Mouse (Mus musculus) ZHBTc4 (cell line): ENCODE results near the gene Ankrd63.

Experiments used
- DNase-seq: peaks from one replicate; pipeline ENCODE4 v3.0.0-alpha.2; 2011; ENCODE audit warnings: low read depth, low spot score

Gene Ankrd63

DNA sequence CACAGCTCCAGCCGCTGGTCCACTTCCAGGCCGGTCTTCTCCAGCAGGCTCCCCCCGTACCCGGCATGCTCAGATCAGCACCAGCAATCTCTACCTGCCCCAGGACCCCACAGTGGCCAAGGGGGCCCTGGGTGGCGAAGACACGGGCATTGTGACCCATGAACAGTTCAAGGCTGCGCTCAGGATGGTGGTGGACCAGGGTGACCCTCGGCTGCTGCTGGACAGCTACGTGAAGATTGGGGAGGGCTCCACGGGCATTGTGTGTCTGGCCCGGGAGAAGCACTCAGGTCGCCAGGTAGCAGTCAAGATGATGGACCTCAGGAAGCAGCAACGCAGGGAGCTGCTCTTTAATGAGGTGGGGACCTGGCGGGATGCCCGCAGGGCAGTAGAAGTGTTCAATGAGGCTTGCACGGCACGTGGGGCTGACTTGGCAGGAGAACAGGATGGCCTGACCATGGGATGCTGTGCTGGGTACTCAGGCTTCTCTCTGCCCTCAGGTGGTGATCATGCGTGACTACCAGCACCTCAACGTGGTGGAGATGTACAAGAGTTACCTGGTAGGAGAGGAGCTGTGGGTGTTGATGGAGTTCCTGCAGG, 10.3 kb downstream of the Ankrd63 start:
- DNase-seq, result no peak

DNA sequence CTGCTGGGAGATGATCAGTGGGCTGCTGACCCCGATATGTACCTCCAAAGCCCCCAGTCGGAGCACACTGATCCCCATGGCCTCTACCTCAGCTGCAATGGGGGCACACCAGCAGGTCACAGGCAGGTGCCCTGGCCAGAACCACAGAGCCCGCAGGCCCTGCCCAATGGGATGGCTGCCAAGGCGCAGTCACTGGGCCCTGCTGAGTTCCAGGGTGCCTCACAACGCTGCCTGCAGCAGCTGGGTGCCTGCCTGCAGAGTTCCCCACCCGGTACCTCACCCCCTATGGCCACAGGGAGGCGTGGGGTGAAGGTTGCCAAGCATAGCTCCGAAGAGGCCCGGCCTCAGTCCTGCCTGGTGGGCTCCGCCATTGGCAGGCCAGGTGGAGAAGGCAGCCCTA, 13.9 kb downstream of the Ankrd63 start:
- DNase-seq, result no peak

DNA sequence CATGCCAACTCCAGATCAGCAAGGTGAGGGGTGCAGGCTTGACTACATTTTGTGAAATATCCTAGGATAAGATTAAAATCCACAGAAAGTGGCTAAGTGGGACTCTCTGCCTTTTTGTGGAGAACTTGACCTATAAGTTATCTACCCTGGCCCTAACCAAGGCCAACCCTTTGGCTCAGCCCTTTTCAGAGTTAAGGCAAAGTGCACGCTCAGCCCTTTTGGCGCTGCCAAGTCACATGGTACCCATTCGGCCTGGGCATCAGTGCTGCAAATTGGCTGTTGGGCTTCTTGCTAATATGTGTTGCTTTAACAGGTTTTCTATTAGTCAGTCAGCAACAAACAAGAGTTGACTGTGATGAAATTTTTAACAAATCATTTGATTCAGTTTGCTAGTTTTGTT, 16.0 kb downstream of the Ankrd63 start:
- no peak for DNase-seq

DNA sequence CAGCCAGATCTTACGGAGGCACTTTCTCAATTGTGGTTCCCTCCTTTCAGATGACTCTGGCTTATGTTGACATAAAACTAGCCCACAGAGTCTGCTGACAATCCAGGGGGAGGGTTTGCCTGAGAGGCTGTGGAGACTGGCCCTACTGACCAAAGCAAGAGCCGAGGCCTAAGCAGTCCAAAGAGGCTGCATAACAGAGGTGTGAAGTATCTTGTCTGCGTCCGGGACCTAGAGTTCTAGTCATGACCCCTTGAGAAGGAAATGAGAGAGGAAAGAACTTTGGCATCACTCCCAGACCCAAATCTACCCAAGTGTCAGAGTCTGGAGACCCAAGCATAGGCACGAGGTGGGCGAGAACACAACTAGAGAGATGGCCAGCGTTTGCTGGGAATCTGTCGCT, 17.1 kb downstream of the Ankrd63 start:
- DNase-seq, result no peak

DNA sequence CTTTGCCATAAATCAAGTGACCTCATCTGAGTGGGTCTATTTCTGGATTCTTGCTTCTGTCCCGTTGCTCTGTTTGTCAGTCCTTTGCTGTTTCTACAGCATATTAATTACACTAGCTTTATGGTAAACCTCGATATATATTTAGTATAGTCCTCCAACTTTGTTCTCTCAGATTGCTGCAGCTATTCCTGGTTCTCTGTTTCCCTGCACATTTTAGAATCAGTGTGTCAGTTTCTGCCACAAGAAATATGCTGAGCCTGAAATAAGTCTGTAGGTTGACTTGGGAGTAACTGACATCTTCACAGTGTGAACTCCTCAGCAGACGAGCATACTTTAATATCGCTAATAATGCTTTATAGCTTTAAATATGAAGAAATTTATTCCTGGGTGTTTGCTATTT, 18.7 kb downstream of the Ankrd63 start:
- DNase-seq, result no peak

DNA sequence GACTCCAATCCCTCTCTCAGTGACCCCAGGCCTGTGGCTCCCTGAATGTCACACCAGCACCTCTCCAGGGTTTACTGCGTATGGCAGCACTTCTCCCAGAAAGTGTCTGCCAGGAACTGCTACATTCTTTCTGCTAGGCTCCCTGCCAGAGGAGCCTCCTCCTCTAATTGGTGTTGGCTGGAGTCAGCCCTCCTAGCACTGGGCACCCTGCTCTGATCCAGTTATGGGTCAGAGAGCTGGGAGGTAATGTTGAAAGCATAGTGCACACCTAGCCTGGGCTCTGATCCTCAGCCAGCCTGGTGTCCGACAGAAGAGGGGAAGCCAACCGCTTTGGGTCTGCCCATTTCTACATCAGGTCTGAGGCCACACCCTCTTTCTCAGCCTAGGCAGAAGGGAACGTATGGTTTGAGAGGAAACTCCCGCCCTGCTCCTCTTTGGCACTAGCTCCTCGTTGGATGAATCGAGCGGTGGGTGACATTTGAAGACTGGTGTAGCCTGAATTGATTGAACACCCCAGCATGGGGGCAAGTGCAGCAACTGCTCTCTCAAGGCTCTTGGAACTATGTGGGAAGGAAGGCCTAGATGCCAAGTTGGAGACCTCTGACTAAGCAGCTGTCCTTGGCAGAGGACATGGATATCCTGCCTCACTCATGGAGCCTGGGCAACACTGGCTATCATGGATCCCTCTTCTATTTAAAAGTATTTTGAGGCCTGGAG, 21.1 kb downstream of the Ankrd63 start:
- no peak for DNase-seq

DNA sequence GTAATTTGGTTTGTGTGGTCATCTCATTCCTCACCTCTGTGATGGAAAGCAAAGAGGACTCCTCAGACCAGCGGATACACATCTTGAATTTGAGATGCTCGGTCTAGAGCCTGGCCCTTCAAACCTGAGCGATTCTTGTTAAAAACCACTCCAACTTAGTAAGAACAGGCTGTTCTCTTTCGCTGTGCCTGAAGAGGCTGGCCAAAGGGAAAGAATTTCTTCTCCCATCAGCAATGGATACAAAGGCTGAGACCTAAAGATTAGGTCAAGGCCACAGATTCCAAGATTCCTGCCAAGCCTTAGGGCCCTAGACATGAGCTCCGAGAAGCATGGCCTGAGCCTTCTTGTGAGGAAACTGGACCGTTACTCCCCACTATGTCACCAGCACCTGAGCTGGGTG, 22.8 kb downstream of the Ankrd63 start:
- no peak for DNase-seq

DNA sequence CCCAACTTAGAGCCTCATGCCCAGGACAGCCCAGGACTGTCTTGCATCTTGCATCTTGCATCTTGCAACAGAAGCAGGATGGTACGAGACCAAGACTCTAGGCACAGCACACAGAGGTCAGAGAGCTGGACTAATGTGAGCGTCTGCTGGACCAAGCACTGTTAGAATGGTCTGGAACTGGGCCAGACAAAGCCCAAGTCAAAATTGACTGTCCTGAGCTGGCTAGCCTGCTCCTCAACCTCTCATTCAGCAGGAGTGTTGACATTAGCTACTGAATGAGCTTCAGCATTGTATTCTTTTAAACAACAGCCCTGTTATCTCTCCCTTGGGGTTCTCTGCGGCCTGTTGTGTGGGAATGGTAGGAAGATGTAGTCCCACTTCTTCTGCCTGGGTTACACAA, 24.2 kb downstream of the Ankrd63 start:
- DNase-seq, result no peak

DNA sequence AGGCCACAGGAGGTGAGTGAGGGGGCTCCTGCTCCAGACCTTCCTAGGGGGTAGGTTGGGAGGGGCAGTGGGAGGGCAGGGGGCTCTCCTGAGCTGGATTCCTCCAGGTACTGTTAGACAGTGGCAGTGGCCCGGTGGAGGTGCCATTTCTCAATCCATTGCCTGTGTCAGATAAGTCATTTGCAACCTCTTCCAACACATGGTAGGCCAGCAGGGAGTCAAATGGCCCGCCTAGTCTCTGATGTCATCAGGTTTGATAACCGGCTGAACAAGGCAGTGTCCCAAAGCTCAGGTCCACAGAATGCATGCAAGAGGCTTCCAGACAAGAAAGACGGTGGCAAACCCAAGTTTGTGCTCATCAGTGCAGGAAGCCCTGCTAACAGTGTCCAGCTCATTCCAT, 25.9 kb downstream of the Ankrd63 start:
- no peak for DNase-seq

DNA sequence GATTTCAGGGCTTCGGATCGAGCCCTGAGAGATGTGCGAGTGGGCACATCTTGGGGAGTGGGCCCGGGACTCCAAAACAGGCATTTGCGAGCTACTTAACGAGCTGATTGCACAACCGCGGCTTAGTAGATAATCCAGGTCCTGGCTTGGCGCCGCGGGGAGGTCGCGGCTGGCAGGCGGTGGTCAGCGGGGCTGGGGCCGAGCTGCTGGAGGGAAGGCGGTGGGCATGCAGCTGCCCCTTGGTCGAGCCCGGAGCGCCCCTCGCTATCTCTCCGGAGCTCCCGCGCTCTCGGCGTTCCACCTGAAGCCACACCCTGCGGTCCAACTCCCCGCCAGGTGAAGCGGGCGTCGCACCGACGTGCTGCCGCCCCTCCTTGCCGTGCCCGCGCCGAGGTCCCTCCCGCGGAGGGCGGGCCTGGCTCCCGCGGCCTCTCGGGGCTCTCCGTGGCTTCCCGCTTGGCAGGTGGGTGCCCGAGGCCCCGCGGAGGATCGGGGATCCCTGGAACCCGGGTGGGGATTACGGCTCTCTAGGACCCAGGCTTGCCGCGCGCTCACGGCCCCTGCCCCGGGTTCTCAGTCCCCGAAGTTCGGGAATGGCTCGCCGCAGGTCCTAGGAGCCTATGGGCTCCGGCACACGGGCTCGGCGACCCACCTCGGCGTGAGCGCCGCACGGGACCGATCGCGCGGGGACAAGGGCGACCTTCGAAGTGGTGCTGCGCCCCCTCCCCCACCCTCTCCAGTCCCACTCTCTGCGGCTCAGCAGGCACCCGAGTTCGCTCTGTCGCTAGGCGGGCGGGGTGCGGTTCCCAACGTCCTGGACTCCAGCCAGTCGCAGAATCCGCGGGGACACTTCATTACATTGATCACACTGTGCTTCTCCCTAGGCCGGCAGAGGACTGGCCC, 26.7 kb downstream of the Ankrd63 start:
- peak; percentile 78 for DNase-seq

DNA sequence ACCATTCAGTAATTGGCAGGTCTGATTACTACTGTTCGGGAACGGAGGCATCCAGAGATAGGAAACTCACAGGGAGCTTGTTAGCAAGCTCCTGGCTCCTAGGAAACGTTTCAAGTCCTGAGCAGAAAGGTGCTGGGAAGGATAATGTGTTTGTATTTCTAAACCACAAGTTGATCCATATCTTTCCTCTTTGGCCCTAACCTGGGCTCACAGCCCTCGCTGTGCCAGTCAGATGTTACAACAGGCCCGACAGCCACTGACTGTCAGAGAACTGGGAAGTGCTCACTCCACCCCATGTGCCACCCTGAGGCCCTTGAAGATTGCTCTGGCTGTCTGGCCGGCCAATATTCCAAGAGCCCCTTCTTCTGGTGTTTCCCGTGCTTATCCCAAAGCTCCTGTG, 29.3 kb downstream of the Ankrd63 start:
- DNase-seq, result no peak

DNA sequence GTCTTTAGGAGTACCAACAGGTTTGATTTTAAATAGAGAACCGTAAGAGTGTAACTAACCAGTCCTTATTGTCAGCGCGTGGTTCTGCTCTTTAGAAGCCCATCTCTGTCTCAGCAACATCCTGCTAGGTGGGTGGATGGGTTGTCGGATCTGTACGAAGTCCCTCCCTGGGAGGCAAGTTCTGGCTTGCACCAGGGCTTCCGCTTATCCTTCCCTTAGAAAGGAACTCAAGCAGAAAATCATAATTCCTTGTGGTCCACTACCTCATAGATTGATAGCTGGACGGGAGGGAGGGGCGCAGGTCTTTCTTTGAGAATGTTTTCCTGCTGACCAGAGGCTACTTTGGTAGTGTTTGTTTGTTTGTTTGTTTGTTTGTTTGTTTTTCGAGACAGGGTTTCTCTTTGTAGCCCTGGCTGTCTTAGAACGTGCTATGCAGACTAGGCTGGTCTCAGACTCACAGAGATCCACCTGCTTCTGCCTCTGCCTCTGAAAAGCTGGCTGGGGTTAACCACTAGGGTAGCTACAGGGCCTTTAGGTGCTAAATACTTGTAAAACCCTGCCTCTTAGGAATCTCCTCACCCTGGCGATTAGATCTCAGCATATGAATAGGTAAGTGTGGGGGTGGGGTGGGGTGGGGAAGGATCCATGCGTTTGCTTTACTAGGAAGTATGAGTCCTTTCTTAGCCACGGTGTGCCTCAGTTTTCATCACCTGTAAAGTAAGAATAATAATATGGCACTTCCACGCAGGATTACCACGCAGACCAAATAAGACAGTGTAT, 29.9 kb downstream of the Ankrd63 start:
- peak; percentile 76 for DNase-seq

DNA sequence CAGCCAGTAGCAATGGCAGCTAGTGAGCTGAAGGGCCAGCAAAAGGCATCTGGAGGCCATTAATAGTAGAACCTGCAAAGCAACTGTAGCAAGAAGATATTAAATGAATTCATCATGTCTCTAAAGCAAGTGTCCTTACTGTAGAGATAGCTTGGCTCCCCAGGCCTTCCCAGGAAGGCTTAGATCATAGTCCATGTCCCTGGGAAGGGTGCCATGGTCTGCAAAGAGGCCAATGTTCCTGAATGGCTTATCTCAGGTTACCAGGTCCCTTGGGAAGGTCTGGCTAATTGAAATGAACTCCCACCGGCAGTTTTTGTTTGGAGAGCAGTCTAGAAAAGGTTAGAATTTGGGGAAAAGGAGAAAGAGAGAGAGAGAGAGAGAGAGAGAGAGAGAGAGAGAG, 32.0 kb downstream of the Ankrd63 start:
- no peak for DNase-seq

DNA sequence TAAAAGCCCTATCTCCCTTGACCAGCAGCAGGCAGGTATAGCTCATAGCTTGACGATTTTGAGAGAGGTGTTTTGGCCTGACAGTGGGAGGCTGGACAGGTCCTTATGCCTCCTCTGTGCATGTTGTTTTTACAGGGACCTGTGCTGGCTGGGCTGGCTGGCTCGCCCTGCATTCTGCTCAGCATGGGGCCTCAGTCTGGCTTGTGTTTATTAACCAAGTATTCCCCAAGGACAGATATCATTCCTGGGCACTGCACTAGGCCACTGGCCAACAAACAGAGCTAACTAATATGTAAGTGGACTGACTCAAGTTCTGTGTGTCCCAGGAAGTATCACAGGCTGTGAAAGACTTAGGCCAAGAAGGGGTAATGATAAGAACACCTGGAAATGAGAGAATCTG, 34.0 kb downstream of the Ankrd63 start:
- no peak for DNase-seq

DNA sequence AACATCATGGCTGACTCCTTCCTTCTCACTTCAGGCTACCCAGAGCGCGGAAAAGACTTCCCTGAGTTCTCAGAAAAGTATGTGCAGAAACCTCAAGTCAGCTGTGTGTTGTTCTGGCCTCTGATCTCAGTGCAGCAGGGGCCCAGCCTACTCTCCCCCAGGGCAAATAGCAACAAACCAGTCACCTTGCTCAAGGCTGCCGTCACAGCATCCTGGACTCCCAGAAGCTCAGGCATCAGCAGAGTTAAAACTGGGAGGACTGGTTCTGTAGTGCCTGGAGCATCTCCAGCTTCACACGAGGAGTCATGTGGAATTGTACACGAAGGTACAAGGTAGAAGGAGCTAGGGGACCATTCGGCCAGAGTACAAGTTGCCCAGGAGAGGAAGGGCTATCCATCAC, 34.5 kb downstream of the Ankrd63 start:
- no peak for DNase-seq

DNA sequence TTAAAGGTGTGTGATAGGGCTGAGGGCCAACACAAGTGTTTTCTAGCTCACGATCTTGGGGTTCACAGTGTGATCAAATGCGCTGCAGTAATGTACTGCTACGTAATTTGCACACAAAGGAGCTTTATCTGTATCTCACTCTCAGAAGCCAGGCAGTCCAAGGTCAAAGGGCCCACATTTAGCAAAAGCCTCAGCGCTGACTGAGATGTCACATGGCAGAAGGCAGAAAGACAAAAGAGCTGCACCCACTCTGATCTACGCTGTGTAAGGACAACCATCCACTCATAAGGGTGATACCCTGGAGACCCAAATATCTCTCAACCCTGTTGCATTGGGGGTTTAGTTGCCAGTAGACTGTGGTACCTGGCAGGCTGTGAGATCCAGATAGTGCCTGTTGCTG, 36.6 kb downstream of the Ankrd63 start:
- no peak for DNase-seq

DNA sequence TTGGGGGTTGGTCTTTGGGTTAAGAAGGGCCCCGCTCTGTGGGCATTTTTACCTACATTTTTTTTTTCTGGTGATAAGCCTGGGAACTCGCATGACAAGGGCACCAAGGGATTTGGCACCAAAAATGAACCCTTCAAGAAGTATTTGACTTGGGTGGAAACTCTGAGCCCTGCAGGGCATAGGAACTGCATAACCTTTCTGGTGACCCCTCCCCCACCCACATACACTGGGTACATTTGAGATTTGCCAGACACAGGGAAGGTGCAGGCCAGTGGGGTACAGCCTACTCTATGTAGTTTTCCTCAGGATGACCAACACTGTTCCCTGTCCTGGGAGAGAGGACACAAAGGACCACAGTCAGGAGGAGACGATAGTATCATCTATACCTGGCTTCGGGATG, 38.1 kb downstream of the Ankrd63 start:
- no peak for DNase-seq

DNA sequence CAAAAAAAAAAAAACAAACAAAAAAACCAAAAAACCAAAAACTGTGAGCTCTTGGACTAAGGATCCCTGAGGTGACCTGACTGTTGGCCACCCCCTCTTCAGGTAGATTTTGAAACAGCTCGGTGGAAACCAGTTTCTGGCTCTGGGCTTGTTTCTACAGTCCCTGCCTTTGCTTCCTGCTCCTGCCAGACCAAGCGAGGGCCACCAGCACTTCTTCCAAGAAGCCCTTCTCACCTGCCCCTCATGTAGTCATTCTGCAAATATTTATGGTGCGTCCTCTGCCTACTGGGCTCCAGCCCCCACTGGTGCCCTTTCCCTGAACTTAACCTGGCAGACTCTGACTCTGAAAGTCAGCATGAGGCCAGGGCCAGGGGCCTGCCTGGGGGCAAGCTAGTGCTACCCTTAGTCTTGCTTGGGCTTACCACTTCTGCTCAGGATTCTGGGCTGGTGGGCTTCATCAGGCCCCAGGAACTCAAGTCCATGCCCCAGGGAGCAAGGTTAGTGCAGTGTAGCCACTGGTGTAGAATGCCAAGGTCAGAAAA, 38.7 kb downstream of the Ankrd63 start:
- DNase-seq, result no peak

DNA sequence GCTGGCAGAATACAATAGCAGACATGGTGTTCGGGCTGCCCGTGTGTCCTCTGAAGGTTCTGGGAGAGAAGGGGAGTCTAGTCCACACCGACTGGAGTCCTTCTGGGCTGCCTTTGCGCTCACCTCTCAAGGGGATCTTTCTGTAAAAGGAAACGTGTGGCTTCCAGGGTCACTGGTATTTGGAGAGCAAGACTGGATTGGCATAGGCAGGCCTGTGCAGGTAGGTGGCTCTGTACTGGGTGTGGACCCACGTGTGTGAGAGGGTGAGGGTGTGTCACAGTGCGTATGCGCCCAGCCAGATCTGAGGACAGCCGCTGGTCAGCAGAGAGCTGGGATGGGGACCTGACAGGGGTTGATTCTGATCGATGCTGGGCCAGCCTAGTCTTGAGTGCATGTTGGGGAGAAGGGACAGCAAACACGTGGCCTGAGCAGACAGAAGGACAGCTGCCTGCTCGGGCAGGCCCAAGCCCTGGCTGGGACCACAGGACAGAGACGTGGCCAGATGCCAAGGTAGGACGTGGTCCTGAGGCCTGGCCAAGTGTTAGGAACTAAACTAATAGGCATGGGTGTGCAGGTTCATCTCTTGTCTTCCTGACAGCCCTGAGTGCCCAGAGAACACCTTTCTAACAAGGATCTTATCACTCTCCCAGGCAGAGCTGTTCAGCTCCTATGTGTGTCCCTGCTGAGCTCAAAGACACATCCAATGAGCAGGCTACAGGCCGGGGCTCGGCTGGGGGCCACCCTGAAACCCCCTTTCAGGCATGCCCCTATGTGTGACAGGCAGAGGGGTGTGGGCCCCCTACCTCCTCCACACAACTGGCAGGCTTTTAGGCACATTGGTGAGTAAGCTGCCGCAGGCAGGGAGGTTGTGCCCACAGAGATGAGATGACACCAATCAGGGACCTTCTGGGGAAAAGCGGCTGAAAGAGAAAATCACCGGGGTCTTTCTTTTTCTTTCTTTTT, 39.7 kb downstream of the Ankrd63 start:
- DNase-seq, result no peak
